Mouse (Mus musculus) induced T-regulatory cell, adult 2 months (primary cell): ENCODE results near the gene Olfr839-ps1.

Source experiments
- DNase-seq: peaks from one replicate; pipeline ENCODE4 v3.0.0-alpha.2; 2012; ENCODE audit warnings: low read depth

The Olfr839-ps1 gene

DNA sequence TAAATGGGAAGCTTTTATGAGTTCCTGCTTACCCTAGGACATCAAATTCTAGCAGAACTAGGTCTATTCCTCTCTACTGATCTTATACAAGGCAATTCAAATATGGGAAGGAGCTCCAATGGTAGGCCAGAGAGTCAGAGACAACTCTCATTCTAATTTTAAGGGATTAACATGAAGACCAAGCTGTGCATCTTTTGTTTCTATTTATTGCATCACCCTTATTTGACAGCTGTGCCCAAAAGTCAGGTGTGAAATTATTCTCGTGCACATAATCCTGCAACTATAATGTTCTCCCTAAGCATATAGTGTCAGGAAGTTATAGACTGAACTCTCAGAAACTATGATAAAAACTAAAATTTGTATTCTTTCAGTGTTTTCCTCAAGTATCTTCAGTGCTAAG is at the start of gene Olfr839-ps1:
Gene Olfr839-ps1 (minus strand): TSS at position 101 of the 400 bp plus-strand sequence.
- no peak for DNase-seq

DNA sequence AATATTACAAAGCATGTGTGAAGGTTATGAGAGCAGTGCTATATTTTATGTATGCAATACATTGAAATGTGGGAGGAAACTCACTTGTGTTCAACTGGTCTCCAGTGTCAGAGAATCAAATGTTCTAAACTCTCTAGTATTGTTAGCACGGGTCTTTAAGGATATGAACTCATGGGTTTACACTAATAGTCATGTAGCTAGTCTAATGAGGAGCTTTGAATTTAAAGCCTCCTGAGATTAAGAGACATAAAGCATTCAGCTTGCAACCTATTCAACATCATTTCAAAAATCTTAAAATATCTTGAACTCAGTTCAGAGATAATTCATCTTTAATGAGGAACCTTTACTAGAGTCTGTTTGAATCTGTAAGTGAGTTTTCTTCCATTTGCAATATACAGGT is 41.1 kb downstream of the Olfr839-ps1 start, which contains the start of gene Olfr837:
Gene Olfr837 (plus strand): TSS at position 301 of the 400 bp plus-strand sequence.
- DNase-seq = no peak

DNA sequence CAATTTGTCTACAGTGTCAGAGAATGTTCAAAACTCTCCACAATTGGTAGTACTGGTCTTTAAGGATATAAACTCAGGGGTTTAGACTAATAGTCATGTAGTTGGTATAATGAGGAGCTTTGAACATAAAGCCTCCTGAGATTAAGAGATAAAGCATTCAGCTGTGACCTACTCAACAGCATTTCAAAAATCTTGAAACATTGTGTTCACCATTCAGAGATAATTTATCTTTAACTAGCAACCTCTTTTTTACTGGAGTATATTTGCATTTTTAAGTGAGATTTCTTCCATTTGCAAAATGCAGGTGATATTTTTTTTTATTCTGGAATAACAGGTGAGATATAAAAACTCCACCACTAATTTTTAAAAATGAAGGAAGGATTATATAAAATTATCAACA is 57.0 kb downstream of the Olfr839-ps1 start, which contains the start of gene Olfr836:
Gene Olfr836 (plus strand): TSS at position 301 of the 400 bp plus-strand sequence.
- DNase-seq = no peak
